17 mouse cellular contexts compared by ENCODE assay signal in genomic region chr5:111823842-111824241, GRCm38 (mm10).
A peak's percentile ranks its signal among the peaks of the same experiment; 100 is the strongest.
DNase-seq lines count a peak whose midpoint lies in the region; ATAC-seq and TF ChIP-seq lines count a peak whose summit lies in the region.
"Had no signal": no experiment of that assay in that cellular context is flagged by ENCODE, and none has a peak within 500 bp of the region (broad histone marks: within the 10 kb centered on the region; RNA-seq: fewer than 3 reads in every experiment).

No protein-coding gene starts in this region.

- no peak overlapping the region for H3K4me3 ChIP-seq in lung, embryonic 14.5 days (ENCODE audit: low read depth, low read length)
- no peak overlapping the region for H3K4me3 ChIP-seq in embryonic facial prominence, embryonic 14.5 days (ENCODE audit: low read depth, low read length)
- H3K4me3 ChIP-seq: heart, embryonic 13.5 days; hindbrain, embryonic 10.5 days; liver, embryonic 13.5 days had no signal

- no peak for ATAC-seq in lung, embryonic 14.5 days (ENCODE audit: insufficient read depth)
- peak; percentile 26 for ATAC-seq in Patski
- peak; percentile 37; the same call in 1 of the 2 replicates for ATAC-seq in embryonic facial prominence, embryonic 14.5 days (ENCODE audit: low read depth)
- ATAC-seq: activated CD4-positive, CD25-positive, alpha-beta regulatory T cell, adult 4 months had no signal

- H3K27ac ChIP-seq in lung, embryonic 14.5 days (ENCODE audit: low read depth) = 0 out of 2 replicates have a peak overlapping the region, but pooled peaks have one; percentile 7
- no peak overlapping the region for H3K27ac ChIP-seq in embryonic facial prominence, embryonic 14.5 days (replicated peaks; ENCODE audit: low read depth, low read length)
- H3K27ac ChIP-seq: heart, embryonic 13.5 days; liver, embryonic 13.5 days had no signal

- TF ChIP-seq CTCF in lung, embryonic 14.5 days (IDR thresholded peaks at IDR 0.05; ENCODE audit: low read depth) = no peak
- no peak for TF ChIP-seq CTCF in Patski (IDR thresholded peaks at IDR 0.05)

- peaks cover 5% of the 10 kb centered on the region; the same call in 1 of the 2 replicates for H3K4me1 ChIP-seq in lung, embryonic 14.5 days (ENCODE audit: insufficient read depth)
- H3K4me1 ChIP-seq in embryonic facial prominence, embryonic 14.5 days (ENCODE audit: control insufficient read depth, insufficient read depth, low read length) = peaks cover 13% of the 10 kb centered on the region
- H3K4me1 ChIP-seq: liver, embryonic 13.5 days had no signal

- no peak for DNase-seq in lung, embryonic 14.5 days
- no peak for DNase-seq in lung, postnatal 10 days
- DNase-seq in Patski (ENCODE audit: low read depth, low spot score) = no peak
- DNase-seq in embryonic facial prominence, embryonic 14.5 days (ENCODE audit: low spot score) = no peak
- DNase-seq in retina, postnatal 7 days (ENCODE audit: low read depth, low spot score) = peak; percentile 53
- DNase-seq in left cerebral cortex, postnatal 14 days (ENCODE audit: low spot score in 2 of 2) = no peak
- no peak for DNase-seq in cerebellum, adult 11-12 months
- DNase-seq: adrenal gland, postnatal 36 days; cerebellum, postnatal 10 days; kidney, postnatal 25 days; layer of hippocampus, adult 9-11 months; liver, embryonic 13.5 days; right cerebral cortex, postnatal 4 days had no signal

- WGBS in lung, embryonic 14.5 days = 42% methylated on average over 5 of the region's 5 CpGs
- WGBS in embryonic facial prominence, embryonic 14.5 days = 32% methylated on average over 5 of the region's 5 CpGs

- H3K36me3 ChIP-seq in lung, embryonic 14.5 days (ENCODE audit: insufficient read depth) = no peaks in the 10 kb centered on the region
- no peaks in the 10 kb centered on the region for H3K36me3 ChIP-seq in embryonic facial prominence, embryonic 14.5 days (ENCODE audit: control insufficient read depth, insufficient read depth, low read length)
- H3K36me3 ChIP-seq: heart, embryonic 13.5 days; hindbrain, embryonic 10.5 days; liver, embryonic 13.5 days had no signal

- CTCF ChIA-PET in Patski (lab: Charles Lee) = interaction anchor here (1.0 to 1.6 kb wide), 4 partner anchors 11 to 14 kb away, joined by 3 to 4 read pairs (median 4); no protein-coding TSS in a partner anchor

- POLR2A ChIA-PET in Patski (lab: Charles Lee) = no interaction called here

- H3K27me3 ChIP-seq in lung, embryonic 14.5 days (ENCODE audit: insufficient read depth, low read length) = no peaks in the 10 kb centered on the region
- no peaks in the 10 kb centered on the region for H3K27me3 ChIP-seq in Patski
- no peaks in the 10 kb centered on the region for H3K27me3 ChIP-seq in embryonic facial prominence, embryonic 14.5 days (replicated peaks; ENCODE audit: control insufficient read depth, insufficient read depth, low read length)
- H3K27me3 ChIP-seq: CH12.LX; liver, embryonic 13.5 days had no signal

- no peaks in the 10 kb centered on the region for H3K9me3 ChIP-seq in lung, embryonic 14.5 days (ENCODE audit: low read depth, low read length)
- no peaks in the 10 kb centered on the region for H3K9me3 ChIP-seq in embryonic facial prominence, embryonic 14.5 days (ENCODE audit: control insufficient read depth, low read length)
- H3K9me3 ChIP-seq: heart, embryonic 13.5 days; hindbrain, embryonic 10.5 days; liver, embryonic 13.5 days had no signal

- in situ Hi-C loops in Patski (cut with MboI; ENCODE audit: low pct_unique_long_range_greater_than_20kb) = no loop called here

- H3K4me2 ChIP-seq in lung, embryonic 14.5 days = no peak overlapping the region
- no peak overlapping the region for H3K4me2 ChIP-seq in embryonic facial prominence, embryonic 14.5 days (ENCODE audit: low read depth, low read length)
- H3K4me2 ChIP-seq: heart, embryonic 13.5 days; liver, embryonic 13.5 days had no signal

- H3K9ac ChIP-seq in lung, embryonic 14.5 days = no peak overlapping the region
- H3K9ac ChIP-seq in embryonic facial prominence, embryonic 14.5 days (ENCODE audit: low read depth, low read length) = no peak overlapping the region
- H3K9ac ChIP-seq: heart, embryonic 13.5 days; liver, embryonic 13.5 days had no signal

- intact Hi-C loops in left cerebral cortex, postnatal 14 days (cut with DNase I) = no loop called here
